Mouse (Mus musculus) kidney, embryonic 14.5 days (tissue): Measurements from ENCODE around the gene Entpd2. TPM values are rescaled to one million over a fixed set of nuclear protein-coding genes. Genes with fewer than 3 reads are reported as not detected.
A peak's percentile ranks its signal among the peaks of the same experiment; 100 is the strongest.

Experiments
- ATAC-seq: fragments of 200-750 bp; cut with Nextera tagmentation; 2 replicates; pipeline ENCODE4 v1.8.0; 2017; ENCODE audit warnings: moderate number of reproducible peaks, mild to moderate bottlenecking, moderate TSS enrichment, moderate library complexity; ENCODE audit not compliant: low FRiP score, low TSS enrichment
- H3K27ac ChIP-seq: fragments of 300-500 bp; sonication (generic); 2 replicates; pipeline ENCODE4 v1.5.1; 2014; ENCODE audit warnings: low read depth, mild to moderate bottlenecking, low read length, moderate library complexity, mixed read lengths
- H3K27me3 ChIP-seq: fragments of 300-500 bp; sonication (generic); 2 replicates; pipeline ENCODE4 v1.6.1; 2014; ENCODE audit warnings: mild to moderate bottlenecking, low read length; ENCODE audit not compliant: control insufficient read depth, insufficient read depth
- H3K36me3 ChIP-seq: fragments of 300-500 bp; sonication (generic); 2 replicates; pipeline ENCODE4 v1.6.1; 2014; ENCODE audit warnings: low read length, mixed read lengths; ENCODE audit not compliant: control insufficient read depth, insufficient read depth
- H3K4me1 ChIP-seq: fragments of 300-500 bp; sonication (generic); 2 replicates; pipeline ENCODE4 v1.6.1; 2014; ENCODE audit warnings: low read length, mixed read lengths; ENCODE audit not compliant: control insufficient read depth, insufficient read depth
- H3K4me2 ChIP-seq: fragments of 300-500 bp; sonication (generic); replicated peaks from 2 replicates; pipeline ENCODE4 v1.6.1; 2014; ENCODE audit warnings: low read depth, mild to moderate bottlenecking, low read length
- H3K4me3 ChIP-seq: fragments of 300-500 bp; sonication (generic); 2 replicates; pipeline ENCODE4 v1.5.1; 2014; ENCODE audit warnings: mild to moderate bottlenecking, low read length
- H3K9ac ChIP-seq: fragments of 300-500 bp; sonication (generic); 2 replicates; pipeline ENCODE4 v1.6.1; 2014; ENCODE audit warnings: low read depth, mild to moderate bottlenecking, low read length, moderate library complexity
- H3K9me3 ChIP-seq: fragments of 300-500 bp; sonication (generic); 2 replicates; pipeline ENCODE4 v1.6.1; 2016; ENCODE audit warnings: low read length; ENCODE audit not compliant: control insufficient read depth
- WGBS: fragments of 180-500 bp; shearing (Covaris S2); extraction: QIAGEN DNeasy Blood & Tissue Kit; methylation state at CpG from one replicate; pipeline ENCODE4 v1.1.7; 2014; 5-methylcytosine and 5-hydroxymethylcytosine counted together
- polyA plus RNA-seq: library from polyadenylated mRNA; unstranded; fragments of >200 nt; fragmentation: Nextera tagmentation; extraction: Ambion mirVana; gene quantifications from 2 replicates; pipeline ENCODE4 v1.2.1, GENCODE M21; 2014

The Entpd2 gene
- 2.0 and 2.7 TPM in 2 replicates for polyA plus RNA-seq

DNA sequence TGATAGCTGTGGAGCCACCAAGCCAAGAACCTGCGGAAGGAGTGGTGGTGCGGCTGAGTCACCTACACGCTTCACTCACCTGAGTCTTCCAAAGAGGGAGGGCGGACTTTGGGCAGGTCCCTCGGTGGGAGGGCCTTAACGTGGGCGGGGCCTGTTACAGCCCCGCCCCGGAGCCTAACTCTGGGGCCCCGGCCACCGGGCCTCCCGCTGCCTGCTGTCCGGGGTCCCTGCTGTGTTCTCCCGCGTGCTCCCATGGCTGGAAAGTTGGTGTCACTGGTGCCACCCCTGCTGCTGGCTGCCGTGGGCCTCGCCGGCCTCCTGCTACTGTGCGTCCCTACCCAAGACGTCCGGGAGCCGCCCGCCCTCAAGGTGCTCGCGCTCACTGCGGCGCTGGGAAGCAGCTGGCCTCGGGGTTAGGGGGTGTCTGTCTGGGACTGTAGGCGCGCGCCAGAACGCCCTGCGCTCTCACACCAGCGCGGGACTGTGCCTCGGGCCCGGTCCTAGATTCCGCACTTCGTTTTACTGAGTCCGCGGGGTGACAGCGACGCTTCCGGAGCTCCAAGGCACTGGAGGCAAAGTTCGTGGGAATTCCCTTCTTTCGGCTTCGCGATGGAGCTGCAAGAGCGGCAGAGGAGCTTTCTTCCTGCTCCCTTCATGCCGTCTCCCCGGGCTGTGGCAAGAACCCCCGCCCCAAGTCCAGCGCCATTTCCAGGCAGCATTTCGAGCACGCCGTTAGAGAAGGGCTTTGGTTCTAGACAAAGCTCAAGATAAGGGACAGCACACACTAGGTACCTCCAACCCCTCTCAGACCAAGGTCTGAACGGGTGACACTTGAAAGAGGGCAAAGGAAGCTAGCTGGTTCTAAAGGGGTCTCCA lies at the start of gene Entpd2:
Entpd2 (plus strand) TSS at position 154 of the 876 bp plus-strand sequence.
- H3K4me3 ChIP-seq: peak within 1 kb of the TSS; percentile 45
- WGBS: under 1% methylated on average over 57 of the region's 57 CpGs
- H3K27ac ChIP-seq: no peak within 1 kb of the TSS
- H3K4me2 ChIP-seq: peak within 1 kb of the TSS; percentile 71
- H3K27me3 ChIP-seq: peaks cover 58% of the 10 kb centered on the region
- H3K9me3 ChIP-seq: no peaks in the 10 kb centered on the region
- no peaks in the 10 kb centered on the region for H3K36me3 ChIP-seq
- peak; percentile 51 for ATAC-seq
- peaks cover 17% of the 10 kb centered on the region; the same call in 1 of the 2 replicates for H3K4me1 ChIP-seq
- peak within 1 kb of the TSS; percentile 7; the same call in 1 of the 2 replicates for H3K9ac ChIP-seq

DNA sequence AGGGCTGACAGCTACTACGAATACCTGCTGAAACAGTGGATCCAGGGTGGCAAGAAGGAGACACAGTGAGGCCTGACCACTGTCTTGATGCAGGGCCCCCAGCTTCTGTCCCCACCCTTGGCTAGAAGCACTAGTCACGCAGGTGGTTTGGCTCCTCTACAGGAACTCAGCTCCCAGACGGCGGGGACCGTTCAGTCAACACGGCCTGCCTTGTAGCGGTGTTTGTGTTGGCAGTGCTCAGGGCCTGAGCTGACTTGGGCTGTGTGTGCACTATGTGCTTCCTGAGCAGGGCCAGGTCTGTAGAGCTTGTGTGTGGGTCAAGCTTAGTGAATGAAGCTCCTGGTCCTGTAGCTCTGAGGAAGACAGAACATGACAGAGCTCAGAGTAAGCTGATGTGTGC lies 47.5 kb upstream of the Entpd2 start:
- Histone ChIP-seq H3K27ac (no peak overlapping the region), H3K27me3 (no peaks in the 10 kb centered on the region), H3K9ac (no peak overlapping the region), H3K4me3 (no peak overlapping the region), H3K9me3 (no peaks in the 10 kb centered on the region), H3K36me3 (peaks cover 96% of the 10 kb centered on the region), H3K4me1 (no peaks in the 10 kb centered on the region), H3K4me2 (no peak overlapping the region)
- 86% methylated on average over 7 of the region's 7 CpGs for WGBS
- no peak for ATAC-seq

DNA sequence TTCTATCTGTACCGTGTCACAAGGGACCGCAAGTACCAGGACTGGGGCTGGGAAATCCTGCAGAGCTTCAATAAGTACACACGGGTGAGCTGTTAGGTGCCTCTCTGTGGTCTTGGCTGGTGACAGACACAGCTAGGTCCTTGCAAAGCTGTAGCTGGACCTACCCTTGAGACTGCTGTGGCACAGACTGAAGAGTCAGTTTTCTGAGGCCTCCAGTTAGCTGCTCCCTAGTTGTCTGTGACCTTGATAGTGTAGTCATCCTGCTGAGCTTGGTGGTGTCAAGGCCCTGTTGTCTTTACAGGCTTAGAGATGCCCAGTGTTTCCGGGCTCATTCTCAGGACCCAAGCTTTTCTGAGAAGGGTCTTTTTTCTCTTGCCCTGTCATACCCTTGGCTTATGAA lies 46.2 kb upstream of the Entpd2 start:
- WGBS: 89% methylated on average over 4 of the region's 4 CpGs

DNA sequence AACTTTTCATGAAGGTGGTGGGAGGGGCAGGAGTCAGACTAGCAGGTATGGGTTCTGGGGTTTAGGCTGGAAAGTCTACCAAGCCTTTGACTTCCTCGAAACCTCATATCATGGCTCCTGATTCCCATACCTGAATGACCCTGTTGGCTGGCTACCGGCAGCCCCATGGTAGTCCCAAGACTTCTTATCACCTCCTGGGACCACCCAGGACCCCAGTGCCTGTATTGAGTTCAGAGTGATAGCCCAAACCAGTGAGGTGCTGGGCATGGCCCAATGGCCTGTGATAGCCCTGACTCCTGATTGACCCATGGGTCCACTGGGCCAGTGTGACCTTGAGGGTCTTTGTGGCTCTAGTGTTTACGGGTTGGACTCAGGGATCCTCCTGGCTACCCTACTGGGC lies 45.0 kb upstream of the Entpd2 start:
- 94% methylated on average over 3 of the region's 3 CpGs for WGBS
- ATAC-seq: no peak
- Histone ChIP-seq H3K9me3 (no peaks in the 10 kb centered on the region), H3K4me1 (peaks cover 3% of the 10 kb centered on the region; the same call in 1 of the 2 replicates), H3K4me2 (no peak overlapping the region), H3K4me3 (no peak overlapping the region), H3K27ac (no peak overlapping the region), H3K27me3 (no peaks in the 10 kb centered on the region), H3K36me3 (peaks cover 75% of the 10 kb centered on the region), H3K9ac (no peak overlapping the region)

More for the DNA sequence above, 46.2 kb upstream of the Entpd2 start:
- Histone ChIP-seq H3K4me1 (no peaks in the 10 kb centered on the region), H3K27ac (no peak overlapping the region), H3K4me3 (no peak overlapping the region), H3K4me2 (no peak overlapping the region), H3K36me3 (peaks cover 87% of the 10 kb centered on the region), H3K9ac (no peak overlapping the region), H3K9me3 (no peaks in the 10 kb centered on the region), H3K27me3 (no peaks in the 10 kb centered on the region)
- ATAC-seq: no peak

DNA sequence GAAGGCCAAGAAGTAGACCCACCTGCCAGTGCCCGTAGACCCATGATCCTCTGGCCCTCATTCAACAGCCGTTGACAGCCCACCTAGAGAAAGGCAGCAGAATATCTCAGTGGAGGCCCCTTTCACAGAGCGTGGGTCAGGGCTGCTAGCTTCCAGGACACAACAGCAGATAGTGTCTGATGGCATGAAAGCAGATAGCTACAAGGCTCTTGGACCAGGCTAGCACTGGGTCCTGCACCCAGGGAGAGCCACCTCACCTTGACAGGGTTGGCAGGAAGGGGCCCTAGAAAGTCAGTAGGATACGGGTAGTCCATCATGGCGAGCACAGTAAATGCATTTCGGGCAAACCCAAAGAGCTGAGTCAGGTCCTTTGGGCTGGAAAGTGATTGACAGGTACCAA lies 41.5 kb upstream of the Entpd2 start:
- H3K4me3 ChIP-seq: no peak overlapping the region
- H3K36me3 ChIP-seq: peaks cover 43% of the 10 kb centered on the region
- no peak overlapping the region for H3K4me2 ChIP-seq
- H3K4me1 ChIP-seq: peaks cover 12% of the 10 kb centered on the region
- H3K9me3 ChIP-seq: no peaks in the 10 kb centered on the region
- WGBS: 84% methylated on average over 6 of the region's 6 CpGs
- H3K27ac ChIP-seq: no peak overlapping the region
- no peak overlapping the region for H3K9ac ChIP-seq
- ATAC-seq: no peak
- H3K27me3 ChIP-seq: no peaks in the 10 kb centered on the region

DNA sequence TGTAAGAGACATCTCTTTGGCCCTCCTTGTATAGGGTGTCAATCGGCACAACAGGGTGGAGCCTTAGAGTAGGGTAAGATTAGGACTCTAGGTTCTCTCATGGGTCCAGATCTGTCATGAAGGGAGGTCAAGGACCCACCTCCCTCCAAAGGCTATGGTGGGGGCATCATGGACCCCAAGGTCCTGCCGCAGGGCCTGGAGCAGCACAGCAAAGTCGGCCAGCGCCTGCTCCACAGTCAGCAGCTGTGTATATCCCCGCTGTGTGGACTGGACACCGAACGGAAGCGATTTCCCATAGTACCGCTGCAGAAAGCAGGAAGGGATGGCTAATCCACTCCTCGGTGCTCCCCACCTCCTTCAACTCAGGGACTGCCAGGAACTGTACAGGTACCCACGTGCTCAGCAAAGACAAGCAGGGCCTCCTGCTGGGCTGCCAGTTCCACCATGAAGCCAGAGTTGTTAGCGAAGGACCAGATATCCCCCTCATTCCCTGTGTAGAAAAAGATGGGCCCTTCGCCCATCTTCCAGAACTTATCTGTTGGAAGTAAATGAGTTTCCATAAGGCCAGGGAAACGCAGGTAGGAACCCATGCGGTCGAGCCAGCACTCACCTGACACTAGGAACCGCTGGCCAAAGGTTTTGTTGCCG lies 40.1 kb upstream of the Entpd2 start:
- Histone ChIP-seq H3K4me3 (peak overlapping the region; percentile 58), H3K9me3 (no peaks in the 10 kb centered on the region), H3K9ac (peak overlapping the region; percentile 58), H3K36me3 (peaks cover 29% of the 10 kb centered on the region), H3K4me2 (peak overlapping the region; percentile 86), H3K27ac (no peak overlapping the region), H3K4me1 (peaks cover 12% of the 10 kb centered on the region), H3K27me3 (no peaks in the 10 kb centered on the region)
- ATAC-seq: peak; percentile 16; the same call in 1 of the 2 replicates
- 33% methylated on average over 18 of the region's 18 CpGs for WGBS

DNA sequence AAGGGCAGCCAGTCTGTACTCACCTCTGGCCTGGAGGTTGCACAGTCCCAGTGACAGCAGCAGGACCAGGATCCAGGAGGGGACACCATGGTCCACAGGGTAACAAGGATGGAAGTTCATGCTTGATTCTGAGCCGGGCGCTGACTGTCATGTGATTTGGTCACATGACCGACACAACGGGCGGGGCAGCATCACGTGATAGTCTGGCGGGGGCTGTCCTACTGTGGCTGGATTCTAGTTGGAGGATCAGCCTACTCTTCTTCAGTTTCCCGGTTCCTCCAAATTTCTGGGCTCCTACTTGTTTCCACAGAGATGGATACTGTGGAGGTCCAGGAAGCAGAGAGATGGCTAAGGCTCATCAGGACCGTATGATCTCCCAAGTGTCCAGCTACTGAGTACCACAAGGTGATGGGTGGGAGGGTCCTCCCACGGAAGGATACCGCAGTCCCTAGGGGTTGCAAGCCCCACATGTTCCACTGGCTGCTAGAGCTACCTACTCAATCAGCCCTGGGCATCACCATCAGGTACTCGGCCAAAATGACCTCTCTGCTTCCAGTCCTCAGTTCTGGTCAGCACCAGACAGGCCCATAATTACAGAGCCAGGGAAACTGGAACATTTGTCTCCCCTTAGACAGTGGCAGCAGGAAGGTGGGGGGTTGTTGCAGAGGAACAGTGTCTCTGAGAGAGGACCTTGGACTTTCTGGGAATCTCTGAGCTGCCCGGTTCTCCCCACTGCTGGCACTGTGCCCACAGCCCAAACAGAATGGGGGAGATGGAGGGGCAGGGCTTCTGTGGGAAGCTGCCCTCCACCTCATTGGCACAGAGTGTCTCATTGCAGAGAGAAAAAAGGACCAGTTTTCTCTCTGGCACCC lies 39.2 kb upstream of the Entpd2 start, which contains the start of gene Dpp7:
Dpp7 (minus strand) TSS at position 152 of the 872 bp plus-strand sequence.
- H3K4me1 ChIP-seq: peaks cover 12% of the 10 kb centered on the region
- WGBS: 5% methylated on average over 13 of the region's 13 CpGs
- ATAC-seq: peak; percentile 80
- peaks cover 20% of the 10 kb centered on the region for H3K36me3 ChIP-seq
- no peak within 1 kb of the TSS for H3K27ac ChIP-seq
- peak within 1 kb of the TSS; percentile 86 for H3K4me2 ChIP-seq
- H3K27me3 ChIP-seq: no peaks in the 10 kb centered on the region
- peak within 1 kb of the TSS; percentile 58 for H3K9ac ChIP-seq
- H3K9me3 ChIP-seq: no peaks in the 10 kb centered on the region
- H3K4me3 ChIP-seq: peak within 1 kb of the TSS; percentile 58

DNA sequence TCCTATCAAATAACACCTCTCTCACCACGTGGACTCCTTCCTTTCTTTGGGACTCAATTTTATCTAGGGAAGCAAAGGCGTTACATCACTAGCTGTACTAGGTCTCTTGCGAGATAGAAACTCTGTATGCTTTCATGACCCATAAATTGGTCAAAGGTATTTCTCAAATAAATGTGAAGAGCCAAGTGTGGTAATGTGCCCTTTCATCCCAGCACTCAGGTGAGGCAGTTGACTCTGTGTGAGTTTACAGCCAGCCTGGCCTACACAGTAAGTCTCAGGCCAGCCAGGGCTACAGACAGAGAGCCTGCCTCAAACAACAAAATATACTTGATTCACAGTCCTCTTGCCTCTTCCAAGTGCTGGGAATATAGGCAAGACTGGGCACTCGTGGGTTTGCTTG lies 35.8 kb upstream of the Entpd2 start:
- no peaks in the 10 kb centered on the region for H3K9me3 ChIP-seq
- peaks cover 23% of the 10 kb centered on the region for H3K4me1 ChIP-seq
- H3K27me3 ChIP-seq: peaks cover 2% of the 10 kb centered on the region; the same call in 1 of the 2 replicates
- no peaks in the 10 kb centered on the region for H3K36me3 ChIP-seq
- no peak overlapping the region for H3K4me3 ChIP-seq
- WGBS: 78% methylated on average over 4 of the region's 4 CpGs
- H3K27ac ChIP-seq: no peak overlapping the region
- no peak overlapping the region for H3K4me2 ChIP-seq
- H3K9ac ChIP-seq: no peak overlapping the region
- ATAC-seq: no peak
